Mouse (Mus musculus) liver, embryonic 14.5 days (tissue): ENCODE measurements at regions not wholly inside any gene's neighbourhood (a gene's known extent, or its start where the extent isn't known, plus 50 kb on each side); places are given as distances from the start of the nearest gene placed in this dataset.

ENCODE experiments used
- ATAC-seq: fragments of 200-750 bp; cut with Nextera tagmentation; 2 replicates; pipeline ENCODE4 v1.8.0; 2017; ENCODE audit warnings: moderate number of reproducible peaks, mild to moderate bottlenecking, moderate library complexity; ENCODE audit not compliant: insufficient read depth
- DNase-seq, 3 experiments: peaks; one replicate each; pipeline ENCODE4 v3.0.0-alpha.2; 2012 to 2013; ENCODE audit warnings: low read depth in 3 of 3, low spot score in 3 of 3
- H3K27ac ChIP-seq: fragments of 300-500 bp; sonication (generic); 2 replicates; pipeline ENCODE4 v1.5.1; 2014; ENCODE audit warnings: moderate library complexity, mild to moderate bottlenecking, control low read depth, inconsistent platforms
- H3K27me3 ChIP-seq: fragments of 300-500 bp; sonication (generic); 2 replicates; pipeline ENCODE4 v1.6.1; 2014; ENCODE audit warnings: mild to moderate bottlenecking, low read length, moderate library complexity; ENCODE audit not compliant: control insufficient read depth, insufficient read depth
- H3K36me3 ChIP-seq: fragments of 300-500 bp; sonication (generic); replicated peaks from 2 replicates; pipeline ENCODE4 v1.6.1; 2014; ENCODE audit warnings: low read depth; ENCODE audit not compliant: control insufficient read depth, insufficient read depth
- H3K4me1 ChIP-seq, 2 experiments: fragments of 200-500 bp in 1 of 2; fragments of 300-500 bp in 1 of 2; sonication (generic) in 1 of 2; replicated peaks; 2 replicates each; pipeline ENCODE4 v1.6.1; 2012 to 2014; ENCODE audit warnings: antibody characterized with exemption in 1 of 2, inconsistent platforms in 1 of 2, low read length in 1 of 2; ENCODE audit not compliant: control insufficient read depth in 2 of 2, insufficient read depth in 2 of 2
- H3K4me2 ChIP-seq: fragments of 300-500 bp; sonication (generic); 2 replicates; pipeline ENCODE4 v1.6.1; 2014; ENCODE audit warnings: low read depth, mild to moderate bottlenecking, control low read depth, moderate library complexity
- H3K4me3 ChIP-seq, 2 experiments: fragments of 200-500 bp in 1 of 2; fragments of 300-500 bp in 1 of 2; sonication (generic) in 1 of 2; 2 replicates each; pipeline ENCODE4 v1.5.1; 2012 to 2014; ENCODE audit warnings: low read depth in 2 of 2, low read length in 2 of 2, mild to moderate bottlenecking in 2 of 2, control low read depth in 1 of 2, inconsistent platforms in 1 of 2, moderate library complexity in 1 of 2; ENCODE audit not compliant: insufficient read depth in 1 of 2
- H3K9ac ChIP-seq: fragments of 300-500 bp; sonication (generic); replicated peaks from 2 replicates; pipeline ENCODE4 v1.6.1; 2014; ENCODE audit warnings: mild to moderate bottlenecking, control low read depth, moderate library complexity
- H3K9me3 ChIP-seq: fragments of 300-500 bp; sonication (generic); 2 replicates; pipeline ENCODE4 v1.6.1; 2016; ENCODE audit warnings: low read length, mixed read lengths; ENCODE audit not compliant: control insufficient read depth
- CTCF ChIP-seq: IDR thresholded peaks from 2 replicates; pipeline ENCODE4 v1.5.1; 2016; ENCODE audit warnings: antibody characterized with exemption, low read depth, control low read depth
- EP300 ChIP-seq: IDR thresholded peaks from 2 replicates; pipeline ENCODE4 v1.6.1; 2016; ENCODE audit warnings: antibody characterized with exemption, low read depth
- WGBS: fragments of 180-500 bp; shearing (Covaris S2); extraction: QIAGEN DNeasy Blood & Tissue Kit; methylation state at CpG from one replicate; pipeline ENCODE4 v1.1.7; 2014; ENCODE audit not compliant: insufficient replicate concordance; 5-methylcytosine and 5-hydroxymethylcytosine counted together

DNA sequence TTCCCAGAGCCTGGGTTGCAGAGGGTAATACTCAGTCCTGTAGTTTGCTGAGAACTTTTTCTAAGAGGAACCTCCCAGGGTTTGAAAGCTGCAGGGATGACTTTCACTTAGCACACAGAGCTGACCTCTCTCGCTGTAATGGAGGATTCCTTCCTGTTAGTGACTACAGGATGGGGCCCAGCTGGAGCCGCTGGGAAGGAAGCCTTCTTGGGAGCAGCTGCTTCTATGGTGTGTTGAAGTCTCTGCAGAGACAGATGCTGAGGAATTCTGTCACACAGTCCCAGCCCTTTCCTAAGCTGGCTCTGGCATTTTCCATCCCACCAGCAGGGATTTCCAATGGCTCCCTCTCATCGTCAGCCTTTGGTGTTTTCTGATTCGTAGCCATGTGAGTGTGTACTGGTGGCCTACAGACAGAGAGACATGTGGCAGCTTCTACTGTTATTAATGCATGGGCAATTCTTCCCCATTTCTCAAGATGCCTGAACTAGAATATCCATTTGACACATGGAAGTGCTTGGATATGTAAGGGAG lies 90.9 kb downstream of the Gm26897 start:
- Histone ChIP-seq H3K9me3 (no peaks in the 10 kb centered on the region), H3K27ac (no peak overlapping the region), H3K27me3 (no peaks in the 10 kb centered on the region), H3K4me2 (no peak overlapping the region), H3K9ac (no peak overlapping the region), H3K4me3 (no peak overlapping the region), H3K4me1 (no peaks in the 10 kb centered on the region), H3K36me3 (no peaks in the 10 kb centered on the region)
- TF ChIP-seq CTCF (no peak), EP300 (no peak)
- no peak for ATAC-seq
- 44% methylated on average over 4 of the region's 4 CpGs for WGBS
- DNase-seq, result no peak

DNA sequence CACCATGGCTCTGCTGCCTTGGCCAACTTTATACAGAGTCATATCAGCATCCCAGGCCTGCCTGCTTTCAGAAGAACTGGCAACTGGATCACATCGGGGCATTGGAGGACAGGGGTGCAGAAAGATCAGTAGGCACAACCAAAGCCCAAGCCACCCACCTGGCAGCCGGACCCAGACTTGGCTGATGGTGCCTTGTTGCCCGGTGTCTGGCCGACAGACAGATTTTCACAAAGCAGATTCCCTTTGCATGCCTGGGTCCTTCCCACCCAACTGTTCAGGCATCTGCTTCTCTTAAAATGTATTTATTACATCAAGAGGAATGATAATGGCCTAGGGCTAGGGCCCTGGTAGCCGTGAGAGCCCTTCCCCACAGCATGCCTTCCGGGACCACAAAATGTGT lies 96.2 kb downstream of the Gm26897 start:
- no peak for DNase-seq
- H3K4me2 ChIP-seq, result no peak overlapping the region
- no peak overlapping the region for H3K4me3 ChIP-seq
- H3K4me1 ChIP-seq, result no peaks in the 10 kb centered on the region
- H3K9me3 ChIP-seq, result no peaks in the 10 kb centered on the region
- no peak overlapping the region for H3K9ac ChIP-seq
- H3K27me3 ChIP-seq, result no peaks in the 10 kb centered on the region
- WGBS, result 73% methylated on average over 6 of the region's 6 CpGs
- no peaks in the 10 kb centered on the region for H3K36me3 ChIP-seq
- ATAC-seq, result no peak
- no peak overlapping the region for H3K27ac ChIP-seq
- TF ChIP-seq CTCF (no peak), EP300 (no peak)

DNA sequence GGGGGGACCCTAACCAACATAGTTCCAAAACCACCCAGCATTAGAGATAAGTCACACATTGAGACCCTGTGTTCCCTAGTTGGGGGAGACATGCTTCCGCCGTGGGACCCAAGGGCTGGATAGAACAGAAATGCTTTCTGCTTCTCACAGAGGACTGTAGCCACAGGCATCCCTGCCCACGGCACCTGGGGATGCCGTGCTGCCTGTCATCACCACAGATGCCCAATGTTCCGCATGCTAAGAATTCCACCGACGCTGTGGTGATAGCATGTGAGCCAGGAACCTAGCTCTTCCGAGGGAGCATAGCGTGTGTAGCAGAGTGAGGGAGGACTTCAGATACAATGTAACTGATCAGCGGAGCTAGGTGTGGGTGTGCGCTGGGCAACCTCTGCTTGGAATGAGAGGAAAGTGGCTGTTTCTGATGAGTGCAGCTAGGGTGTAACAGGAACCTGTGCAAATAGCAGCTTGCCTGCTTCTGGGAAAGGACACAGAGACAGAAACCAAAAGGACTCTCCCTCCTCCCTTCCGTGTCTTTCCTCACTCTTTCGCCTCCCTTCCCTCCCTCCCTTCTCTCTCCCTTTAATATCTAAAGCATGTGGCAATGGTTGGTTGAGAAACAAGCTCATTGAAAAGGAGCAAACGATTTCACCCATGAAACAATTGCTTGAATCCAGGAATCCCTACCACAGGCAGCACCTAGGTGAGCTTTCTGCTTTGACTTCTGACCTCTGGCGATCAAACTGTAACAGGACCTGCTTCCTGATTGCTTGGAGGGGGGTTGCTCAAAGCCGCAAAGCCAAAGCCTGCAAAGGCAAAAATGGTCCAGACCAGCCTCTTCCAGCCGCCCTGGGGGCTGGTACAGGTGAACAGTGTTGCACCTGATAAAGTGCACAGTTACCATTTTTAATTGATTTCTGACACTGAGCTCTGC lies 102.3 kb downstream of the Gm26897 start:
- WGBS, result 36% methylated on average over 17 of the region's 17 CpGs
- Histone ChIP-seq H3K4me3 (no peak overlapping the region), H3K4me1 (no peaks in the 10 kb centered on the region), H3K4me2 (no peak overlapping the region), H3K36me3 (no peaks in the 10 kb centered on the region), H3K9me3 (no peaks in the 10 kb centered on the region), H3K27me3 (no peaks in the 10 kb centered on the region), H3K9ac (no peak overlapping the region), H3K27ac (no peak overlapping the region)
- DNase-seq (no peak), ATAC-seq (no peak)
- TF ChIP-seq EP300, result no peak
- TF ChIP-seq CTCF, result no peak

DNA sequence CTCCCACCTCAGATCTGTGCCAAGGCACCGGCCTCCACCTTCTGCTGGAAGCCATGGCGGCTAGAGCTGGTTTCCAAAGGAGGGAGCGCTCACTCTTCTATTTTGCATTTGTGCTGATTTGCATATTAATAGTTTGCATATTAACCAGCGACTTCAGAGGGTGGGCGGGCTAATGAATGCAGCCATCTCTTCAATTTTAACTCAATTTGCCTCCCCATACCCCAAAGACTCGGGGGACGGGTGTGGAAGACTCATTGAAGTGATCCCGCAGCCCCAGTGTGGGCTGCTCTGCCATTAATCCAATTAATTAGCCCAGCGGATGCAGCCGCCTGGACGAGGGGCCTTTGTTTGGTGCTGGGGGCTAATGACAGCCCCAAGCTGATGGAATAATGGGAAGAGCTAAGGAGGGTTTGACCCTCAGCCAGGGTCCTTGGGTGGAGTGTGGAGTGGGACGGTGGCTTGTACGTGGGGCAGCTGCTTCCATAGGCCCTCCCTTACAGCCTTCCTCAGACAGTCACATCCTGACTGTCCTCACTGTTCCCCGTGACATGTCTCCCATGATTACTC lies 103.0 kb downstream of the Gm26897 start:
- no peak overlapping the region for H3K4me2 ChIP-seq
- H3K27me3 ChIP-seq, result no peaks in the 10 kb centered on the region
- TF ChIP-seq EP300, result no peak
- no peak for TF ChIP-seq CTCF
- no peaks in the 10 kb centered on the region for H3K4me1 ChIP-seq
- 21% methylated on average over 14 of the region's 14 CpGs for WGBS
- no peaks in the 10 kb centered on the region for H3K36me3 ChIP-seq
- no peak for DNase-seq
- H3K9ac ChIP-seq, result no peak overlapping the region
- no peak overlapping the region for H3K4me3 ChIP-seq
- no peak for ATAC-seq
- H3K27ac ChIP-seq, result no peak overlapping the region
- H3K9me3 ChIP-seq, result no peaks in the 10 kb centered on the region

DNA sequence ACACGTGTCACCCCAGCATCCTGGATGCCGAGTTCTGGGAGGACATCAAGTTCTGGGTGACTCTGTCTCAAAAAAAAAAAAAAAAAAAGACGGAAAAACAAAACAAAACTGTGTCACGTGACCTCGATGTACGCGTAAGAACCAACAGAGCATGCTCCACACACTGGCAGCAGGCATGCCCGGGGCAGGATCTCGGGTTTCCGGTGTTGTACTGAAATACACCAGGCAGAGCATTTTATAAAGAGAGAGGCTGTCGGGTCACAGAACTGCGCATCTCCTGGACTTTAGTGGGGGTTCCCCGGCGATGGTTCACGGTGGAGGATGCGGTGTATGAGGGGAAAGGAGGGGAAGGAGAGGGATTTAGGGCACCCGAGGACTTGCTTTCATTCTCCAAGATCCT lies 108.7 kb downstream of the Gm26897 start:
- H3K27ac ChIP-seq, result no peak overlapping the region
- H3K9me3 ChIP-seq, result no peaks in the 10 kb centered on the region
- no peaks in the 10 kb centered on the region for H3K36me3 ChIP-seq
- WGBS, result 32% methylated on average over 17 of the region's 17 CpGs
- H3K9ac ChIP-seq, result no peak overlapping the region
- DNase-seq (no peak), ATAC-seq (no peak)
- H3K4me2 ChIP-seq, result no peak overlapping the region
- H3K4me1 ChIP-seq, result no peaks in the 10 kb centered on the region
- TF ChIP-seq EP300 (no peak), CTCF (no peak)
- no peak overlapping the region for H3K4me3 ChIP-seq
- no peaks in the 10 kb centered on the region for H3K27me3 ChIP-seq
